Mouse (Mus musculus): ENCODE results near the gene Slc17a7. TPM values are rescaled to one million over a fixed set of nuclear protein-coding genes. Genes with fewer than 3 reads are reported as not detected.
A peak's percentile ranks its signal among the peaks of the same experiment; 100 is the strongest.

The Slc17a7 gene
- polyA plus RNA-seq, 1 experiment, result 3.6 TPM

DNA sequence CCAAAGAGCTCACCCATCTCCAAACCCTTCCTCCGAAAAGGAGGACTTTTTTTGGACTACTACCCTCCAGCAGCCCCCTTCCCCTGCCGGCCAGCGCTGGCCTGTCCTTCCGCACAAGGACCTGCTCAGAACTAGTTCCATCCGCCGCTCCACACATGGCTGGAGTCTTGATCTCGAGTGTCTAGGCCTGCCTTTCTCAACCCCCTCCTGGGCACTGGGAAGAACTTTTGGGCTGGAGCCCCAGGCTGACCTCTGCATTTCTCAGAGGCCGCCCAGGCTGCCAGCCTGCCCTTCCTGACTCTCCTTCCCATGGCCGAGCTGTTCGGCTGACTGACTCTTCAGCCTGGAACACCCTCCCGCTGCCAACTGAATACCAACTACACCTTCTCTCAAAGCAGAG is 18.9 kb downstream of the Slc17a7 start:
- H3K4me3 ChIP-seq, result no peak overlapping the region
- peaks cover 87% of the 10 kb centered on the region for H3K27me3 ChIP-seq (ENCODE audit: control insufficient read depth, insufficient read depth, insufficient read length)
- H3K36me3 ChIP-seq (ENCODE audit: control insufficient read depth, insufficient read depth), result no peaks in the 10 kb centered on the region
- H3K4me2 ChIP-seq (ENCODE audit: low read depth), result peak overlapping the region; percentile 65
- no peaks in the 10 kb centered on the region for H3K79me2 ChIP-seq (ENCODE audit: control insufficient read depth, insufficient read depth)
- TF ChIP-seq CEBPB (IDR thresholded peaks at IDR 0.05; ENCODE audit: insufficient read depth, poor library complexity, severe bottlenecking) (no peak), MYOG (IDR thresholded peaks at IDR 0.05; ENCODE audit: control insufficient read depth in 1 of 3, insufficient read depth in 1 of 3, insufficient read length in 2 of 3, low read depth in 2 of 3) (no peak), MAX (IDR thresholded peaks at IDR 0.05; ENCODE audit: low read depth) (no peak), MYOD1 (IDR thresholded peaks at IDR 0.05; ENCODE audit: control insufficient read depth in 1 of 3, insufficient read length in 2 of 3, low read depth in 2 of 3) (no peak), E2F4 (IDR thresholded peaks at IDR 0.05; ENCODE audit: insufficient read depth) (no peak), TCF3 (IDR thresholded peaks at IDR 0.05; ENCODE audit: insufficient read length, low read depth) (no peak), POLR2AphosphoS2 (IDR thresholded peaks at IDR 0.05; ENCODE audit: insufficient read length, low read depth) (no peak), USF1 (IDR thresholded peaks at IDR 0.05; ENCODE audit: low read depth) (no peak), TCF12 (IDR thresholded peaks at IDR 0.05; ENCODE audit: insufficient read depth, poor library complexity, severe bottlenecking) (no peak), POLR2A (IDR thresholded peaks at IDR 0.05; ENCODE audit: insufficient read length, low read depth) (no peak), SRF (IDR thresholded peaks at IDR 0.05; ENCODE audit: control insufficient read depth, insufficient read length, low read depth) (no peak), REST (IDR thresholded peaks at IDR 0.05; ENCODE audit: insufficient read depth, insufficient read length) (no peak)
- no peak overlapping the region for H3ac ChIP-seq (ENCODE audit: control insufficient read depth, insufficient read length)

DNA sequence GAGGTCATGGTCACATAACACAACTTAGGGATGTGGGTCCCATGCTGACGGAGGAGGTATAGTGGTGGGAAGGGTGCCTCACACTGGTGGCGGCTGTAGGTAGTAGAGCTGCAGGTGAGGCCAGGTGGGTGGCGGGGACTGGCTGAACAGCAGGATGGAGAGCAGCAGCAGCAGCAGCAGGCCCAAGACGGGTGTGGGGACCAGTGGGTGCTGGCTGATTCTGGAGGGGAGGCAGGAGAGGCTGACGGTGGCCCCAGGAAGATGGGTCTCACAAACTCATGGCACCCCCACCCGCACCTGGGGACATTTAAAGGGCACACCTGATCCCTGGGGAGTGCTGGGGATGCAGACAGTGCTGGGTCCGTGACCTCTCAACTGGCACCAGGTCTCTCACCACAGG is 19.9 kb downstream of the Slc17a7 start:
- Histone ChIP-seq H3K79me2 (ENCODE audit: control insufficient read depth, insufficient read depth) (no peaks in the 10 kb centered on the region), H3ac (ENCODE audit: control insufficient read depth, insufficient read length) (no peak overlapping the region), H3K36me3 (ENCODE audit: control insufficient read depth, insufficient read depth) (no peaks in the 10 kb centered on the region), H3K4me2 (ENCODE audit: low read depth) (no peak overlapping the region), H3K4me3 (no peak overlapping the region), H3K27me3 (ENCODE audit: control insufficient read depth, insufficient read depth, insufficient read length) (peaks cover 86% of the 10 kb centered on the region)
- no peak for TF ChIP-seq USF1 (IDR thresholded peaks at IDR 0.05; ENCODE audit: low read depth)
- TF ChIP-seq MYOG (IDR thresholded peaks at IDR 0.05; ENCODE audit: control insufficient read depth in 1 of 3, insufficient read depth in 1 of 3, insufficient read length in 2 of 3, low read depth in 2 of 3), result no peak
- no peak for TF ChIP-seq REST (IDR thresholded peaks at IDR 0.05; ENCODE audit: insufficient read depth, insufficient read length)
- no peak for TF ChIP-seq TCF3 (IDR thresholded peaks at IDR 0.05; ENCODE audit: insufficient read length, low read depth)
- TF ChIP-seq MYOD1 (IDR thresholded peaks at IDR 0.05; ENCODE audit: control insufficient read depth in 1 of 3, insufficient read length in 2 of 3, low read depth in 2 of 3), result no peak
- TF ChIP-seq TCF12 (IDR thresholded peaks at IDR 0.05; ENCODE audit: insufficient read depth, poor library complexity, severe bottlenecking), result no peak
- no peak for TF ChIP-seq SRF (IDR thresholded peaks at IDR 0.05; ENCODE audit: control insufficient read depth, insufficient read length, low read depth)
- no peak for TF ChIP-seq MAX (IDR thresholded peaks at IDR 0.05; ENCODE audit: low read depth)

DNA sequence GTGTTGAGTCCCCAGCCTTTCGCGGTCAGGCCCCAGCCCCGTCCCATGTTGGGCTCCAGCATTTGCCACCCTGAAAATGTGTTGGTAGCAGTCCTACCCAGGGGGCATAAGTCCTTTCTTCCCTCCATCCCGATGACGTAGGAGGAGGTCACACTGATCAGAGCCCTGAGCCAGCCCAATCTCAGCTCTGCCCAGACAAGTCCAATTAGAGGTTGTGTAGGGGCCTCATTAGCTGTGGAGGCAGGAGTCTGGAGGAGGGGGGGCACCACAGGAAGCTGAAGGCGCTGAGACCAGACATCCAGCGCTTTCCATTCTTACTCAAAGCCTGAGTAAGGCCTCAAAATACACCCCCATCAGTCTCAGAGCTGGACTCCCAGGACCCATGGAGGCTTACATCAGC is 22.2 kb downstream of the Slc17a7 start:
- no peak overlapping the region for H3K4me3 ChIP-seq
- no peaks in the 10 kb centered on the region for H3K79me2 ChIP-seq (ENCODE audit: control insufficient read depth, insufficient read depth)
- H3K4me2 ChIP-seq (ENCODE audit: low read depth), result no peak overlapping the region
- H3ac ChIP-seq (ENCODE audit: control insufficient read depth, insufficient read length), result no peak overlapping the region
- H3K36me3 ChIP-seq (ENCODE audit: control insufficient read depth, insufficient read depth), result no peaks in the 10 kb centered on the region
- TF ChIP-seq E2F4 (IDR thresholded peaks at IDR 0.05; ENCODE audit: insufficient read depth) (no peak), POLR2A (IDR thresholded peaks at IDR 0.05; ENCODE audit: insufficient read length, low read depth) (no peak), SRF (IDR thresholded peaks at IDR 0.05; ENCODE audit: control insufficient read depth, insufficient read length, low read depth) (no peak)
- H3K27me3 ChIP-seq (ENCODE audit: control insufficient read depth, insufficient read depth, insufficient read length), result peaks cover 73% of the 10 kb centered on the region

DNA sequence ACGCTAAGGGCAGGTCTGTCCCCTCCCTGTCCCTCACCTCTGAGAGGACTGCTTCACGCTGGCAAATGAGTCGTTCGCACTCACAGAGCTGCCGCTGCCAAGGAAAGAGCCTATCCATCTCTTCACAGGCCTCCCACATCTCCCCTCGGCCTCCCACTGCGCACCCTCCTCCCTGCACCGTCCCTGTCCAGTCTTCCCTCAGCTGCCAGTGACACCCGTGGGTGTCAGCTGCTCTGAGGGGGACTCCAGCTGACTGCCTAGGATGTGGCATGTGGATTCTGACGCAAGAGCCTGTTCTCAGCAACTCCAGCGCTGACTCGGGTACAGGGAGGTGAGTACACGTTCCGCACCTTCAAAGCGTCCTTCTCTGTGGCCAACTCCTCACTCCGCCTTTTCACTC is 25.9 kb downstream of the Slc17a7 start:
- H3K4me3 ChIP-seq, result no peak overlapping the region
- no peaks in the 10 kb centered on the region for H3K79me2 ChIP-seq (ENCODE audit: control insufficient read depth, insufficient read depth)
- no peak overlapping the region for H3ac ChIP-seq (ENCODE audit: control insufficient read depth, insufficient read length)
- TF ChIP-seq MAX (IDR thresholded peaks at IDR 0.05; ENCODE audit: low read depth) (no peak), REST (IDR thresholded peaks at IDR 0.05; ENCODE audit: insufficient read depth, insufficient read length) (no peak), SRF (IDR thresholded peaks at IDR 0.05; ENCODE audit: control insufficient read depth, insufficient read length, low read depth) (no peak), USF1 (IDR thresholded peaks at IDR 0.05; ENCODE audit: low read depth) (no peak), E2F4 (IDR thresholded peaks at IDR 0.05; ENCODE audit: insufficient read depth) (no peak), POLR2AphosphoS2 (IDR thresholded peaks at IDR 0.05; ENCODE audit: insufficient read length, low read depth) (no peak), MYOD1 (IDR thresholded peaks at IDR 0.05; ENCODE audit: control insufficient read depth in 1 of 3, insufficient read length in 2 of 3, low read depth in 2 of 3) (peak in 2 of 3 experiments; percentile 67 to 85), POLR2A (IDR thresholded peaks at IDR 0.05; ENCODE audit: insufficient read length, low read depth) (no peak), MYOG (IDR thresholded peaks at IDR 0.05; ENCODE audit: control insufficient read depth in 1 of 3, insufficient read depth in 1 of 3, insufficient read length in 2 of 3, low read depth in 2 of 3) (peak in 2 of 3 experiments; percentile 80 to 97), CEBPB (IDR thresholded peaks at IDR 0.05; ENCODE audit: insufficient read depth, poor library complexity, severe bottlenecking) (0 out of 2 replicates have a peak, but pooled peaks have one; percentile 7), TCF3 (IDR thresholded peaks at IDR 0.05; ENCODE audit: insufficient read length, low read depth) (peak; percentile 76), TCF12 (IDR thresholded peaks at IDR 0.05; ENCODE audit: insufficient read depth, poor library complexity, severe bottlenecking) (peak; percentile 54)
- H3K4me2 ChIP-seq (ENCODE audit: low read depth), result peak overlapping the region; percentile 18
- peaks cover 41% of the 10 kb centered on the region for H3K27me3 ChIP-seq (ENCODE audit: control insufficient read depth, insufficient read depth, insufficient read length)
- no peaks in the 10 kb centered on the region for H3K36me3 ChIP-seq (ENCODE audit: control insufficient read depth, insufficient read depth)

DNA sequence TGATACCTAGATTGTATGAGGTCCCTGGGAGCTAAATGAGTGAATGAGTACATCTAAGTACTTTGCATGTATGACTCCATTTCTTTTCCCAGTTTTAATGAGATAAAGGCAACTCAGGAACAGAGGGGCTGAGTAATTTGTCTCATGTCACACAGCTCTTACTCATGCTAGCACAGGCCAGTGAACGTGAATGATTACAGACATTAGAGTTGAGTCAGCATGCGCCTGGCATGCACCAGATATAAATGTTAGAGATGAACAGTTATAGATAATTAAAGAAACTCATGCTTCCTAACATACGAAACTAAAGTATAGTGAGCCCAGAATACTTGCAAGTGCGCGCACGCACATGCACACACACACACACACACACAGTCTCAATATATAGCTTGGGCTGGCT is 26.4 kb downstream of the Slc17a7 start:
- H3K4me2 ChIP-seq (ENCODE audit: low read depth), result no peak overlapping the region
- no peaks in the 10 kb centered on the region for H3K36me3 ChIP-seq (ENCODE audit: control insufficient read depth, insufficient read depth)
- no peak overlapping the region for H3K4me3 ChIP-seq
- TF ChIP-seq CEBPB (IDR thresholded peaks at IDR 0.05; ENCODE audit: insufficient read depth, poor library complexity, severe bottlenecking) (no peak), E2F4 (IDR thresholded peaks at IDR 0.05; ENCODE audit: insufficient read depth) (no peak), MAX (IDR thresholded peaks at IDR 0.05; ENCODE audit: low read depth) (no peak), TCF12 (IDR thresholded peaks at IDR 0.05; ENCODE audit: insufficient read depth, poor library complexity, severe bottlenecking) (no peak), MYOG (IDR thresholded peaks at IDR 0.05; ENCODE audit: control insufficient read depth in 1 of 3, insufficient read depth in 1 of 3, insufficient read length in 2 of 3, low read depth in 2 of 3) (no peak), USF1 (IDR thresholded peaks at IDR 0.05; ENCODE audit: low read depth) (no peak), REST (IDR thresholded peaks at IDR 0.05; ENCODE audit: insufficient read depth, insufficient read length) (no peak), MYOD1 (IDR thresholded peaks at IDR 0.05; ENCODE audit: control insufficient read depth in 1 of 3, insufficient read length in 2 of 3, low read depth in 2 of 3) (no peak), POLR2AphosphoS2 (IDR thresholded peaks at IDR 0.05; ENCODE audit: insufficient read length, low read depth) (no peak), POLR2A (IDR thresholded peaks at IDR 0.05; ENCODE audit: insufficient read length, low read depth) (no peak), TCF3 (IDR thresholded peaks at IDR 0.05; ENCODE audit: insufficient read length, low read depth) (no peak), SRF (IDR thresholded peaks at IDR 0.05; ENCODE audit: control insufficient read depth, insufficient read length, low read depth) (no peak)
- H3K27me3 ChIP-seq (ENCODE audit: control insufficient read depth, insufficient read depth, insufficient read length), result peaks cover 37% of the 10 kb centered on the region
- no peaks in the 10 kb centered on the region for H3K79me2 ChIP-seq (ENCODE audit: control insufficient read depth, insufficient read depth)
- no peak overlapping the region for H3ac ChIP-seq (ENCODE audit: control insufficient read depth, insufficient read length)

Data from myocyte (in vitro differentiated cells).